Mouse (Mus musculus) heart, adult 18-20 months (tissue): ENCODE measurements around the gene Gpatch8. TPM values are rescaled to one million over a fixed set of nuclear protein-coding genes. Genes with fewer than 3 reads are reported as not detected.
A peak's percentile ranks its signal among the peaks of the same experiment; 100 is the strongest.

Source experiments
- DNase-seq, 2 experiments: peaks; one replicate each; pipeline ENCODE4 v3.0.0; 2021 to 2022; ENCODE audit warnings: mixed read lengths in 1 of 2
- total RNA-seq, 2 experiments: library from RNA; stranded (reverse); gene quantifications; 2 replicates each; pipeline ENCODE4 v1.2.3; 2021

Gene Gpatch8
- total RNA-seq, 2 experiments from 2014 or later: 17.3 to 18.6 TPM

DNA sequence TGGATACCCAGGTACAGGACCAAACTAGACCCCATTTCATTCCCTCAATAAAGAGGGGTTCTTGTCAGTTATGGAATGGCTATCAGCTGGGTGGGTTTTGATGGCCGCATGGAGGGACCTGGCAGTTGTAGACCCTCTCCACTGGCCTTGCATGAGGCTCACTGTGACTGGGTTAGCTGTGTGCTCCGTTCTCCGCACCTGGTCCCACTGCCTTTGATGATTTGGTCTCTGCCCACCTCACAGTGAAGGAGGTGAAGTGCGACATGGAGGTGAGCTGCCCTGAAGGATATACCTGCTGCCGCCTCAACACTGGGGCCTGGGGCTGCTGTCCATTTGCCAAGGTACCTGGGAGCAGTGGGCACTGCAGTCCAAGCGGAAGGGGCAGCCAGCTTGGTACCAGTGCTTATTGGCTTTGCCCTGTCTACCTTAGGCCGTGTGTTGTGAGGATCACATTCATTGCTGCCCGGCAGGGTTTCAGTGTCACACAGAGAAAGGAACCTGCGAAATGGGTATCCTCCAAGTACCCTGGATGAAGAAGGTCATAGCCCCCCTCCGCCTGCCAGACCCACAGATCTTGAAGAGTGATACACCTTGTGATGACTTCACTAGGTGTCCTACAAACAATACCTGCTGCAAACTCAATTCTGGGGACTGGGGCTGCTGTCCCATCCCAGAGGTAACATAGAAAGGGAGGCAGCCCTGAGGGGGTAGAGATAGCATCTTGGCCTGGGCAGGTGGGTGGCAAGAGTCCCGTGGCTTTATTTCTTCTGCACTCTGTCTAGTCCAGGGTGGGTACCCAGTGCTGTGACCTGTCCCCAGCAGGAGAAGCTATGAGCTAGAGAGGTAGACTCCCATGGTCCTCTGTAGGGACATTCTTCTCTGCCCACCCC is 121.1 kb downstream of the Gpatch8 start:
- no peak for DNase-seq

DNA sequence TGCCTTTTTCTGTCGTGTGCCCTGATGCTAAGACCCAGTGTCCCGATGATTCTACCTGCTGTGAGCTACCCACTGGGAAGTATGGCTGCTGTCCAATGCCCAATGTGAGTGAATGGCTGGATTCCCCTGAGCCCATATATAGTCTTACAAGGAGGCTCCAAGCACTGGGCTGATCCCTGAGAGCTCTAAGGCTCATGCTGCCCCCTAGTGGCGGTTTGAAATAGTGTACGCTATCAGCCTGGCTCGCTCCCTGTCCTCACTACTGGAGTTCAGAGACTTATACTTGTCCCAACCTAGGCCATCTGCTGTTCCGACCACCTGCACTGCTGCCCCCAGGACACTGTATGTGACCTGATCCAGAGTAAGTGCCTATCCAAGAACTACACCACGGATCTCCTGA is 121.8 kb downstream of the Gpatch8 start:
- DNase-seq: peak; percentile 85 to 93

DNA sequence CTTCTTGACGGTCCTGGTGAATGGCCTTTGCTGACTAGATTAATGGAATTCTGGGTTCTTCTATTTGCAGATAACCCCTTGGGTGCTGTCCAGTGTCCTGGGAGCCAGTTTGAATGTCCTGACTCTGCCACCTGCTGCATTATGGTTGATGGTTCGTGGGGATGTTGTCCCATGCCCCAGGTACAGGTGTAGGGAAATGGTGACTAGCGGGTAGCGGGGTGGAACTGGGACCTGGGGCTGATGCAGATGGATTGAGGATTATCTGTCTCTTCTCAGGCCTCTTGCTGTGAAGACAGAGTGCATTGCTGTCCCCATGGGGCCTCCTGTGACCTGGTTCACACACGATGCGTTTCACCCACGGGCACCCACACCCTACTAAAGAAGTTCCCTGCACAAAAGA is 122.3 kb downstream of the Gpatch8 start:
- DNase-seq: peak in 1 of 2 experiments; percentile 23

DNA sequence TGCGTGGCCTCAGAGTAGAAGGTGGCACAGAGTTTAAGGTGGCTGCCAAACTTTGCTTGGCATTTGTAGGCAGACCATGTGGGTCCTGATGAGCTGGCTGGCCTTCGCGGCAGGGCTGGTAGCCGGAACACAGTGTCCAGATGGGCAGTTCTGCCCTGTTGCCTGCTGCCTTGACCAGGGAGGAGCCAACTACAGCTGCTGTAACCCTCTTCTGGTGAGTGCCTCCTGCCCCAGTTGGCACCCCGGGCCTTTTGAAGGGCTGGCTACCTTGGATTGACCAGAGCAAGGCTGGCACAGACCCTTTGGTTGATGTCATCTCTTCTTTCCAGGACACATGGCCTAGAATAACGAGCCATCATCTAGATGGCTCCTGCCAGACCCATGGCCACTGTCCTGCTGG is 123.3 kb downstream of the Gpatch8 start:
- peak; percentile 84 to 92 for DNase-seq

DNA sequence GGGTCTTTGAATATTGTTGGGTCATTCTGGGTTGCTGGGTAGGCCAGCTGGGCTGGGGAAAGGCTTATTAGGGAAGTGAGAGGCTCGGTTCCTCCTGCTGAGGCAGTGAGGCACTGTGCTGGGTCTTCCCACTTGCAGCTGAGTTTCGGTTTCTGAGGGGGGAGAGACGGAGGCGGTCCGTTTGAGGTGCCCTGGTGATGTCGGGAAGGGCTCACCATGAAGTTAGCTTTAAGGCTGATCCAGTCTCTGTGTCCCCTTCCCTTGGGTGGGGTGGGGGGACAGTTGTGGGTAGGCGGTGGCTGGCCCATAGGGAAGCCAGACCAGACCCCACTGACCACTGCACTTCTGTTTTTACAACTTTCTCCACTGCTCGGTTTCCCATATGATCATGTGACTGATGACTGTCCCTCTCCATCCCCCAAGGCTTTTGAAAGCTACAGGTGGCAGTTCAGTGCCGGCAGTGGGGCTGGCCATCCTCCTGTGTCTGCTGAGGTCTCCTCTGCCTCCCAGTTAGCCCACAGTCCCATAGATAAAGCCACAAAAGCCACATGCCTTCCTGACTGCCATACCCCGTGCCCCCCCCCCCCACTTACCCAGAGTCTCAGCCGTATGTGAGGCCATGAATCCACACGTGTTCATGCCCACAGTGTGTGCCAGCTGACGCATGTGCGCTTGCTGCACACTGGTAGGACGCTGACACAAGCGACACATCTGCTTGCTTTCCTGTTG is 123.9 kb downstream of the Gpatch8 start:
- peak; percentile 50 to 76 for DNase-seq

DNA sequence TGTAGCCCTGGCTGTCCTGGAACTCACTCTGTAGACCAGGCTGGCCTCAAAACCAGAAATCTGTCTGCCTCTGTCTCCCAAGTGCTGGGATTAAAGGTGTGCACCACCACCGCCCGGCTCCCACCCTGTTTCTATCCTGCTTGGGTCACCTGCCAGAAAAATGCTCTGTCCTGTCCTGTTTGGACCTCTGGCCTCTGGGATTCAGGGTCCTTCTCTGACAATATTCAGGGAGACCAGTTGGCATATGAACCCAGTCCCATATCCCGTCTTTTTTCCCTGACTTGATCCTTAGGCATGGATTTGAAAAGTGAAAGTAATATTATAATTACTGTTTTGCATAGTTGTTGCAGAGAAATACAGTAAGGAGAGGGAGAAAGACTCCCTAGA is 124.5 kb downstream of the Gpatch8 start:
- DNase-seq: peak in 1 of 2 experiments; percentile 27

DNA sequence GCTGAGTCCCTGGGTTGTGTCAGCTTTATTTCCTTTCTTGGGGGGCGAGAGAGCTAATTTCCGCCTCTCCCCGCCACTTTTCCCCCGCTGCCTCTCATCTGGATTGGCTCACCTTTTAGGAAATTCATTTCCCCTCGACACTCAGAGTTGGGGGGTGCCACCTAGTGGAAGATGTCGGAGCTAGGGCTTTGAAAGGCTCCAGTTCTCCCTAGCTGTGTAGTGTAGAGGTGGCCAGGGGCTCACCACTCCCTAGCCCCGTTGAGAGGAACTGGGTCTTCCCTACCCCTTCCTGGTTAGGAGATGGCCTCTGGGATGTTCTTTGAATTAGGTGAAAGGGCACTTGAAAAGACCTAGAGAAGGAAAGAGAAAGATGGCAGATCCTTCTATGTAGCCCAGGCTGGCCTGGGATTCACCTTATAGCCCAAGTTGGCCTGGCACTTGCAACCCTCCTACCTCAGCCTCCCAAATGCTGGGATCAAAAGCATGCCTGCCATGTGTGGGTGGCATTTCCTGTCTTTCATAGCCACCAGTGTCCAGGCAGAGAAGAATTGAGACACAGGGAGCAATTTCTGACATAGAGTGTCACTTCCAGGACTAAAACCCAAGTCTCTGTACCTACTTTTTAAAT is 125.1 kb downstream of the Gpatch8 start:
- DNase-seq: peak; percentile 87 to 92

DNA sequence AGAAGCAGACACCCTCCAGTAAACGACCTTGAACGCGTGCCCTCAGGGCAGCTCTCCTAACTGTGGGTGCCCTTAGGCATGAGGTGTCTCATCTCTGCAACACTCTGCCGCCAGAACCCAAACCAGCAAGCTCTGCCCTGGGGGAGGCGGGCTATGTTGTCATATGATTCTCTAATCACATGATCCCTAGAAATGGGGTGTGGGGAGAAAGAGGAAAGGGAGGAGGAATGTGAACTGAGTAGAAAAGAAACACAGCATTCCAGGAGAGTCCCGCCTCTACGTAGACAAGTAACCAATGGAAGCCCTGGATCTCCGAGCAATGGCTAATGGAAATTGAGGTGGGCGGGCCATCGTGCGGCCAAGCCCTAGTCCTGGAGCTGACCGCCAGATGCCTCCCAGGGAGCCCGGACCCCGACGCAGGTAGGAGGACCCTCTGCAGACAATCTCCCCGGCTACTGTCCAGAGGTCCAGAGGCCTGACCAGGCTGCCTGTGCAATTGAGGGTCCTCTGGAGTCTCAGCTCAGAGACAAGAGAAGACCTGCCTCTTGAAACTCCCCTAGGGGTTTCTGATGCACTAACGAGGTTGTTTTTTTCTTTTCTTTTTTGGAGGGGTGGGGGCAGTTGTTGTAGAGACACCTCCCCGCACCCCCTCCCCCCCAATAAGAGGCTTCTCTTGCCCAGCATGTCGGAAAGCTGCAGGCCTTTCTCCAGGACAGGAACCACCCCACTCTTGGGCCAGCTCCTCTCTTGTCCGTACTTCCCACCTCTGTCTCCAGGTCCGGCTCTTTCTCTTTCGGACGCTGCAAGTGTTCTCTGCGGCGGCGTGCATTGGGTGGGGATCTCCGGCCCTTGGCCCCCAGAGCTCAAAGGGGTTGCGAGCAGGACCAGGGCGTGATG is 125.8 kb downstream of the Gpatch8 start, which contains the start of gene Grn:
TSS of gene Grn (plus strand) at position 195 of the 897 bp plus-strand sequence.
- DNase-seq: peak; percentile 92 to 98

DNA sequence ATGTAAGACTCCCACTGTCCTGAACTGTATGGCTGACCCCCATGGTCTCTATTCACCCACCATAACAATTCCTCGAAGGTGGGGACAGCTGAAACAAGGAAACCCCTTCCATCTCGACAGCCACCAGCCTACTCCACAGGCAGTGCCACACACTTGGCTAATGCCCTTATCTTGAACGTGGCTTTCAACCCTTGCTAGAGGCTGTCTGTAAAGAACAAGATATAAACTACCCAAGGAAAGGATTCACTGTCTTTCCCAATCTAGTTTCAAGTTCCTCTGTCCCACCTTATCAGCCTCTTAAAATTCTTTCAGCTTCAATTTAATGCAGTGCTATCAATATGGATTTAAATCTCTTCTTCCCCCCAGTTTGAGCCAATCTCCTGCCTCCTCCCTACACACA is 126.6 kb downstream of the Gpatch8 start:
- no peak for DNase-seq

DNA sequence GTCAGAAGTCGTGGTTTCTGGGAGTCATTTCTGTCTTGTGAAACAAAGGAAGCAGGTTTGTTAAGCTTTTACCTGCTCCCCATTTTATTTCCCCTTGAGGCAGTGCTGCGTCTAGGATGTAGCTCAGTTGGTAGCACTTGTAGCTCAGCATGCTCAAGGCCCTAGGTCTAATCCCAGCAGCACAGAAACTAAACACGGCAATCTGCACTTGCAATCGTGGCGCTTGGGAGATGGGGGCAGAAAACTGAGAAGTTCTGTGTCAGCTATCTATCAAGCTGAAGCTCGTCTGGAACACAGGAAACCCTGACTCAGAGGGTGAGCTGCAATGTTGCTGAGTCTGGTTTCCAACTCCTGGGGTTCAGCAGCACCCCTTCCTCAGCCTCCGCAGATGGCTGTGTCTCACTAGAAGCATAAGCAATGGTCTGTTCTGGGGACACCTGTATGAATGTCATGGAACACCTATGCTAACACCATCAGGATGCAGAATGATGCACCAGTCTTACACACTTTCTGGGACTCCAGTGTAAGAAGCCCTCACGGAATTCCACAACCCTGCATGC is 127.1 kb downstream of the Gpatch8 start:
- DNase-seq: peak in 1 of 2 experiments; percentile 47

Other genes starting within 250 kb of the Gpatch8 start
- 10 to 100 TPM; 49.2 to 49.9 TPM for gene Ubtf, start 236.7 kb downstream of the Gpatch8 start, total RNA-seq
- 1 to 10 TPM; 1.4 to 2.3 TPM for gene Slc4a1, start 190.2 kb downstream of the Gpatch8 start, total RNA-seq
- under 1 TPM in 1 of 2 experiments, not detected in 1; 0.64 TPM for gene Rundc3a, start 163.0 kb downstream of the Gpatch8 start, total RNA-seq
- 100 to 1,000 TPM; 187 to 194 TPM for gene Slc25a39, start 148.4 kb downstream of the Gpatch8 start, total RNA-seq
- 10 to 100 TPM; 82.0 to 98.0 TPM for gene Grn, start 126.1 kb downstream of the Gpatch8 start, total RNA-seq
- gene Fam171a2, start 108.7 kb downstream of the Gpatch8 start, total RNA-seq: 1 to 10 TPM; 3.4 to 4.8 TPM
- 1 to 10 TPM; 4.1 to 4.4 TPM for gene Itga2b, start 86.3 kb downstream of the Gpatch8 start, total RNA-seq
- 1 to 10 TPM; 1.1 to 1.2 TPM for gene Gm11627, start 23.1 kb upstream of the Gpatch8 start, total RNA-seq
- 1 to 10 TPM; 2.0 to 2.2 TPM for gene Fzd2, start 48.0 kb upstream of the Gpatch8 start, total RNA-seq
- gene Meioc, start 107.3 kb upstream of the Gpatch8 start, total RNA-seq: not detected
- 10 to 100 TPM; 20.4 to 29.6 TPM for gene Ccdc43, start 141.4 kb upstream of the Gpatch8 start, total RNA-seq
- gene Adam11, start 205.0 kb upstream of the Gpatch8 start, total RNA-seq: 1 to 10 TPM; 6.6 to 7.5 TPM